Mouse (Mus musculus) liver, embryonic 13.5 days (tissue): ENCODE measurements around the gene Cox15. TPM values are rescaled to one million over a fixed set of nuclear protein-coding genes. Genes with fewer than 3 reads are reported as not detected.

ENCODE experiments used
- ATAC-seq: fragments of 200-750 bp; cut with Nextera tagmentation; 2 replicates; pipeline ENCODE4 v1.8.0; 2017; ENCODE audit warnings: low read depth, mild to moderate bottlenecking, moderate number of reproducible peaks, moderate library complexity
- DNase-seq: peaks from one replicate; pipeline ENCODE4 v3.0.0; 2022
- H3K27ac ChIP-seq: fragments of 300-500 bp; sonication (generic); 2 replicates; pipeline ENCODE4 v1.5.1; 2015; ENCODE audit warnings: moderate library complexity, mild to moderate bottlenecking, inconsistent platforms
- H3K27me3 ChIP-seq: fragments of 300-500 bp; sonication (generic); 2 replicates; pipeline ENCODE4 v1.6.1; 2015; ENCODE audit warnings: mild to moderate bottlenecking, inconsistent platforms
- H3K36me3 ChIP-seq: fragments of 300-500 bp; sonication (generic); 2 replicates; pipeline ENCODE4 v1.6.1; 2015; ENCODE audit warnings: mild to moderate bottlenecking, inconsistent platforms
- H3K4me1 ChIP-seq: fragments of 300-500 bp; sonication (generic); replicated peaks from 2 replicates; pipeline ENCODE4 v1.6.1; 2015; ENCODE audit warnings: inconsistent platforms
- H3K4me2 ChIP-seq: fragments of 300-500 bp; sonication (generic); 2 replicates; pipeline ENCODE4 v1.6.1; 2015; ENCODE audit warnings: inconsistent platforms, mild to moderate bottlenecking, moderate library complexity
- H3K4me3 ChIP-seq: fragments of 300-500 bp; sonication (generic); replicated peaks from 2 replicates; pipeline ENCODE4 v1.5.1; 2015; ENCODE audit warnings: mild to moderate bottlenecking, inconsistent platforms
- H3K9ac ChIP-seq: fragments of 300-500 bp; sonication (generic); 2 replicates; pipeline ENCODE4 v1.6.1; 2015; ENCODE audit warnings: mild to moderate bottlenecking, inconsistent platforms
- H3K9me3 ChIP-seq: fragments of 300-500 bp; sonication (generic); replicated peaks from 2 replicates; pipeline ENCODE4 v1.6.1; 2016; ENCODE audit warnings: inconsistent platforms
- WGBS: fragments of 180-500 bp; shearing (Covaris S2); methylation state at CpG from one replicate; pipeline ENCODE4 v1.1.7; 2015; ENCODE audit not compliant: insufficient replicate concordance; 5-methylcytosine and 5-hydroxymethylcytosine counted together
- polyA plus RNA-seq: library from polyadenylated mRNA; unstranded; fragments of >200 nt; fragmentation: Nextera tagmentation; extraction: Ambion mirVana; gene quantifications from 2 replicates; pipeline ENCODE4 v1.2.1, GENCODE M21; 2015

The Cox15 gene
- polyA plus RNA-seq, 1 experiment from 2014 or later: 7.0 TPM

GRCm38 (mm10) chr19:43704787-43705497 is 47.9 kb downstream of the Cox15 start:
- H3K4me2 ChIP-seq: no peak overlapping the region
- no peak overlapping the region for H3K27ac ChIP-seq
- no peaks in the 10 kb centered on the region for H3K4me1 ChIP-seq
- H3K9me3 ChIP-seq: no peaks in the 10 kb centered on the region
- no peak overlapping the region for H3K9ac ChIP-seq
- H3K36me3 ChIP-seq: peaks cover 29% of the 10 kb centered on the region
- H3K4me3 ChIP-seq: no peak overlapping the region
- ATAC-seq: no peak
- 82% methylated on average over 17 of the region's 17 CpGs for WGBS
- no peak for DNase-seq
- H3K27me3 ChIP-seq: no peaks in the 10 kb centered on the region

- H3K27me3 ChIP-seq: no peaks in the 10 kb centered on the region
- no peak for ATAC-seq
- H3K9ac ChIP-seq: no peak overlapping the region
- no peaks in the 10 kb centered on the region for H3K9me3 ChIP-seq
- H3K36me3 ChIP-seq: peaks cover 32% of the 10 kb centered on the region
- no peak overlapping the region for H3K4me3 ChIP-seq
- 75% methylated on average over 11 of the region's 11 CpGs for WGBS
- no peak overlapping the region for H3K4me2 ChIP-seq
- no peaks in the 10 kb centered on the region for H3K4me1 ChIP-seq
- DNase-seq: no peak
- no peak overlapping the region for H3K27ac ChIP-seq
These were observed 48.6 kb downstream of the Cox15 start for GRCm38 (mm10) chr19:43704211-43704610.

DNA sequence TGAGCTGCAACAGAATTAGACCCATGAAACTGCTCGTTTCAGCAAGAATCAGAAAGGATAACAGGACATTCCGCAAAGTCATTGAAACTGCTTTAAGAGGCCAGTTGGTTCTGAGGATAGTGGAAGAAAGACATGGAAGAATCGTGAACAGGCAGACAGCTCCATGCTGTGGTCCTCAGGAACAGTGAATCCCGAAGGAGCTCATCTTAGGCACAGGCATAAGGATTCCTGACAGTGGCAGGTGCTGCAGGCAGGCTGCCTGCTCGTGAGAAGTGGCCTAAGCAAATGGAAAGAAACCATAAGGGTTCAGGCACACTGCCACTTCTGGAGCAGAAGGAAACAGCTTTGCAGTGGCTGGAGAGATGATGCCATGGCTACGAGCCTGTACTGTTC is 53.0 kb downstream of the Cox15 start:
- 70% methylated on average over 6 of the region's 6 CpGs for WGBS
- Histone ChIP-seq H3K27me3 (no peaks in the 10 kb centered on the region), H3K9me3 (no peaks in the 10 kb centered on the region), H3K36me3 (peaks cover 16% of the 10 kb centered on the region), H3K4me2 (no peak overlapping the region), H3K9ac (no peak overlapping the region), H3K27ac (no peak overlapping the region), H3K4me3 (no peak overlapping the region), H3K4me1 (peaks cover 10% of the 10 kb centered on the region)
- ATAC-seq: no peak
- no peak for DNase-seq

DNA sequence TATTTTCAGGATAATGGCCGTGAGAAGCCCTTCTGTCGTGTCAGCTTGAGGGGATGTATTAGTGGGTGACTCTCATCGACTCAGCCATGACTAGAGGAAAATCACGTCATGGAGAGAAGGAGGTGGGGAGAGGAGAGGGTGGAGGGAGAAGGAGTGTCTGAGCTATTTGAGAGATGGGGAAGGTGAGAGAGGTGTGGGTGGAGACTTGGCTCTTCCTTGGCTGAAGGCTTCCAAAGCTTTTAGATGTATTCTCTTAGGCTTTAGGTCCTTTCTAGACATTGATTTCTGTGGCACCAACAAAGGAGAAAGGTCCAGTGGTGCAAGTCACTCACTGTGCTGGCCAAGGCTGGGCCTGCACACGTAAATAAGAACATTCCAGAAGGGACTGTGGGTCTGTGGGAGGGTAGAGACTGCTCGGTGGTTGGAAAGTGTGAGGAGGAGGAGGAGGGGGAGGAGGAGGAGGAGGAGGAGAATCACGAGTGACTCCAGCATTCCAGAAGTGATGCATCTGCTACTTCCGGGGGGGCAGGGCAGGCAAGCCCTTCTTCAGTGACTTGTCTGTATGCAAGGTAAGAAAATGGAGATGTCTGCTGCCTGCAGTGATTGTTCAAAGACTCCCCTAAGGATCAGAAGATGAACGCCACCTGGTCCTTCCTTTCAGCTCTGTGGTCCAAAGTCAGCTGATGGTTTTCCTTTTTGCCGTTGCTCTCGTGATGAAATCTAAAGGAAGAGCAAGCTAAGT is 53.6 kb downstream of the Cox15 start:
- Histone ChIP-seq H3K9me3 (no peaks in the 10 kb centered on the region), H3K4me3 (no peak overlapping the region), H3K4me2 (no peak overlapping the region), H3K36me3 (peaks cover 15% of the 10 kb centered on the region; the same call in 1 of the 2 replicates), H3K4me1 (peaks cover 10% of the 10 kb centered on the region), H3K9ac (no peak overlapping the region), H3K27me3 (no peaks in the 10 kb centered on the region), H3K27ac (no peak overlapping the region)
- no peak for DNase-seq
- ATAC-seq: no peak
- WGBS: 75% methylated on average over 11 of the region's 11 CpGs

DNA sequence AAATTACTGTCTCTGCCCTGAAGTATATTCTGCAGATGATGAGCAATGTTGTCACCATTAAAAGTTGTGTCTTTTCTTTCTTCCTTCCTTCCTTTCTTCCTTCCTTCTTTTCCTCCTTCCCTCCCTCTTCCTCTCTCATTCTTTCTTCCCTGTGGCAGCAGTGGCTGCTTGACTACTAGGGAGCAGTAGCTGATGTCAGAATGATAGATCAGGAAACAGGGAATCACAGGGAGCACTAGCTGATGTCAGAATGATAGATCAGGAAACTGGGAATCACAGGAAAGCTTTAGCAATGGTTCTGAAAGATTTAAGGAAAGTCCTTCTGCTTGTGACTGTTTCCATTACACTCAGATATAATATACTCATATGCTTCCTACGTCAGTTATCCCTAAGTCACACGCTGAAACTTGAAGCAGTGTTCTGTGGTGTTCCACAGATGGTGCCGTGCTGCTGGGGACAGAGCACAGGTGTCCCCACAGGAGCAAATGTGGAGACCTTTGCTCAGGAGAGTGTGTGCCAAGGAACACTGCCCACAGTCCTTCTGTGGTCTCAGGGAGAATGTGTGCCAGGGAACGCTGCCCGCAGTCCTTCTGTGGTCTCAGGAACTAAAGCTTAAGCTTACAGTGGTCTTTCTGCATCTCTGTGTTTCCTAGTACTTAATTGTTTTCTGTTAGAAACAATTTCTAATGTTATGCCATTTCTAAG is 55.0 kb downstream of the Cox15 start:
- Histone ChIP-seq H3K9ac (no peak overlapping the region), H3K27me3 (no peaks in the 10 kb centered on the region), H3K36me3 (peaks cover 15% of the 10 kb centered on the region; the same call in 1 of the 2 replicates), H3K9me3 (no peaks in the 10 kb centered on the region), H3K4me1 (peaks cover 10% of the 10 kb centered on the region), H3K4me2 (no peak overlapping the region), H3K4me3 (no peak overlapping the region), H3K27ac (no peak overlapping the region)
- no peak for DNase-seq
- WGBS: 78% methylated on average over 5 of the region's 5 CpGs
- ATAC-seq: no peak

DNA sequence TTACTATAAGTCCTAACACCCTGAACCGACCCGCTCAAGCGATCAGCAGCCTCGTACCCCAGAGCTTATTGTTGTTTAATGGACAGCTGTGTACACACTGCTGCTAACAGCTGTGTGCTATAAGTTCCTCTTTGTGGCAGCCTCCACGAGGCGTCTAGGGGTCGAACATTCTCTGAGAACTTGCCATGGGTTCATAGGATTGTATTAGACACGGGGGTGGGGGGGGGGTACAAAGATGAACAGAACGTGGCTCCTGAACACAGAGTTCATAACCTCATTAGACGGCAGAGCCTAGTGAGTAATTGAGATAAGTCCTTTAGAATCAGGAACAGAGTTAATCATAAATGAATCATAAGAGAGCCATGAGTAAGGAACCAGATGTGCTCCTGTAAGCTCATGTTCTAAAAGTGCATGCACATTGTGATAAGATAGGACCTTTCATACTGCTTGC is 57.3 kb downstream of the Cox15 start:
- no peak; the same call in 1 of the 2 replicates for ATAC-seq
- H3K4me3 ChIP-seq: no peak overlapping the region

GRCm38 (mm10) chr19:43692815-43693214 is 60.0 kb downstream of the Cox15 start:
- WGBS: 83% methylated on average over 14 of the region's 14 CpGs
- DNase-seq (no peak), ATAC-seq (no peak)
- H3K9me3 ChIP-seq: no peaks in the 10 kb centered on the region
- H3K27ac ChIP-seq: no peak overlapping the region
- no peak overlapping the region for H3K4me3 ChIP-seq
- H3K9ac ChIP-seq: no peak overlapping the region
- peaks cover 23% of the 10 kb centered on the region for H3K4me1 ChIP-seq
- no peaks in the 10 kb centered on the region for H3K27me3 ChIP-seq
- peaks cover 6% of the 10 kb centered on the region; the same call in 1 of the 2 replicates for H3K36me3 ChIP-seq
- no peak overlapping the region for H3K4me2 ChIP-seq

More for the DNA sequence above, 57.3 kb downstream of the Cox15 start:
- no peak for DNase-seq
- Histone ChIP-seq H3K9me3 (no peaks in the 10 kb centered on the region), H3K36me3 (peaks cover 11% of the 10 kb centered on the region; the same call in 1 of the 2 replicates), H3K9ac (no peak overlapping the region), H3K27ac (no peak overlapping the region), H3K27me3 (no peaks in the 10 kb centered on the region), H3K4me1 (peaks cover 10% of the 10 kb centered on the region), H3K4me2 (no peak overlapping the region)
- WGBS: 39% methylated on average over 10 of the region's 10 CpGs

DNA sequence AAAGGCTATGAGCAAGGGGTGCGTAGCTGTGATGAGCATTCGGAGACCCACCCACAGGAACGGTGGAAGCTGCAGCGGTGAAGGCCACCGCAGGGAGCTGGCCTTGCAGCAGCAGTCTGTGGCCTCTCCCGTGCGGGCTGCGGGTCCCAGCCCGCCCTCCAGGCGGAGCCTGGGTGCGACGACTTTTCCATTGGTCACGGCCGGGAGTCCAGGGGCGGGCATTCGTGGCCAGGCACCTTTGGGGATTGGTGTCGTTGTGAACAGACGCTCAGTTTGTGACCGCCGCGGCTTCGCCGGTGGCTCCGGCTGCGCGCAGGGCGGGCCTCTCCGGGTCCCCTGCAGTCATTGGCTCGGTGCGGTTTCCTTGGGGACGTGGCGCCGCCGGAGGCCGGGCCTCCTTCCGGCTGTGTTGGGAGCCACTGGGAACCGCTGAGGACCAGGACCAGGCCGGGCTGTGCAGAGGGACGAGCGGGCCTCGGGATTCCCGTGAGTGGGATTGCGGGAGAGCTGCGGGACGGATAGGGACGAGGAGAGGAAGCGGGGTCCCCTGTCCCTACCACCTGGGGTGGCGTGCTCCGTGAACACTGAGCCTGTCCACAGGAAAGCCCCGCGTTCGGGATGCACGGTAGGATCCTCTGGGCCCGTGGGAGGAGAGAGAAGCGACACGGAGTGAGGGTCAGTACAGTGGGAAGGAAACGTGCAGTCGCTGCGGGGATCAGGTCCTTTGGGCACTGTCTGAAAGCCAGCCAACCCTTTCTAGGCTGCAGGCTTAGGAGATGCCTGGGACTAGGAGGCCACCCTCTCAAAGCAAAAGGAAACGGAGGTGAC is 63.2 kb downstream of the Cox15 start, which contains the start of gene Entpd7:
TSS of gene Entpd7 (plus strand) at position 254 of the 828 bp plus-strand sequence.
- Histone ChIP-seq H3K36me3 (peaks cover 6% of the 10 kb centered on the region; the same call in 1 of the 2 replicates), H3K27ac (peak within 1 kb of the TSS; percentile 44; the same call in 1 of the 2 replicates), H3K4me3 (peak within 1 kb of the TSS; percentile 86), H3K4me1 (peaks cover 14% of the 10 kb centered on the region), H3K4me2 (peak within 1 kb of the TSS; percentile 97), H3K27me3 (no peaks in the 10 kb centered on the region), H3K9ac (peak within 1 kb of the TSS; percentile 83), H3K9me3 (no peaks in the 10 kb centered on the region)
- DNase-seq: peak; percentile 96
- peak; percentile 99 for ATAC-seq
- under 1% methylated on average over 60 of the region's 60 CpGs for WGBS
